Mouse (Mus musculus): ENCODE measurements around the gene Dhx8. TPM values are rescaled to one million over a fixed set of nuclear protein-coding genes. Genes with fewer than 3 reads are reported as not detected.

The Dhx8 gene
- total RNA-seq, 2 experiments from 2014 or later = 12.4 TPM

- DNase-seq = no peak
Observed at GRCm38 (mm10) chr11:101733596-101733995, 877 bp downstream of the Dhx8 start.

- peak; percentile 71 for DNase-seq
Observed at GRCm38 (mm10) chr11:101756616-101757015, 23.9 kb downstream of the Dhx8 start.

GRCm38 (mm10) chr11:101757366-101757765 lies 24.6 kb downstream of the Dhx8 start:
- no peak for DNase-seq

- DNase-seq = no peak
Observed at GRCm38 (mm10) chr11:101758431-101758830, 25.7 kb downstream of the Dhx8 start.

GRCm38 (mm10) chr11:101759530-101759929 lies 26.8 kb downstream of the Dhx8 start:
- DNase-seq = no peak

- DNase-seq = no peak
Observed at GRCm38 (mm10) chr11:101763723-101764122, 31.0 kb downstream of the Dhx8 start.

- no peak for DNase-seq
Observed at GRCm38 (mm10) chr11:101764546-101764945, 31.8 kb downstream of the Dhx8 start.

GRCm38 (mm10) chr11:101767326-101767725 lies 34.6 kb downstream of the Dhx8 start:
- no peak for DNase-seq

- DNase-seq = no peak
Observed at GRCm38 (mm10) chr11:101768721-101769120, 36.0 kb downstream of the Dhx8 start.

GRCm38 (mm10) chr11:101770266-101770665 lies 37.5 kb downstream of the Dhx8 start:
- DNase-seq = no peak

- DNase-seq = no peak
Observed at GRCm38 (mm10) chr11:101772027-101772426, 39.3 kb downstream of the Dhx8 start.

- peak; percentile 35 for DNase-seq
Observed at GRCm38 (mm10) chr11:101772449-101772848, 39.7 kb downstream of the Dhx8 start.

GRCm38 (mm10) chr11:101776846-101777245 lies 44.1 kb downstream of the Dhx8 start:
- no peak for DNase-seq

GRCm38 (mm10) chr11:101783135-101783534 lies 50.4 kb downstream of the Dhx8 start:
- DNase-seq = no peak

GRCm38 (mm10) chr11:101783584-101783983 lies 50.9 kb downstream of the Dhx8 start:
- DNase-seq = no peak

- DNase-seq = no peak
Observed at GRCm38 (mm10) chr11:101784072-101784471, 51.4 kb downstream of the Dhx8 start.

GRCm38 (mm10) chr11:101784488-101785142 lies 51.9 kb downstream of the Dhx8 start:
- peak; percentile 14 for DNase-seq

- DNase-seq = peak; percentile 85
Observed at GRCm38 (mm10) chr11:101785143-101785851, 52.6 kb downstream of the Dhx8 start, which contains the start of gene Etv4. Gene Etv4 (minus strand): TSS chr11:101785371.

- DNase-seq = no peak
Observed at GRCm38 (mm10) chr11:101785852-101786205, 53.1 kb downstream of the Dhx8 start.

GRCm38 (mm10) chr11:101786651-101787050 lies 53.9 kb downstream of the Dhx8 start:
- DNase-seq = no peak

- DNase-seq = no peak
Observed at GRCm38 (mm10) chr11:101787432-101787831, 54.7 kb downstream of the Dhx8 start.

- DNase-seq = peak; percentile 24
Observed at GRCm38 (mm10) chr11:101790811-101791526, 58.2 kb downstream of the Dhx8 start.

- DNase-seq = no peak
Observed at GRCm38 (mm10) chr11:101797355-101797754, 64.6 kb downstream of the Dhx8 start.

Measured in gastrocnemius, postnatal 25 days (tissue).